ENCODE assay signal across 8 mouse cellular contexts in genomic region chr5:137530588-137531413, GRCm38 (mm10). TPM values are rescaled to one million over a fixed set of nuclear protein-coding genes. Genes with fewer than 3 reads are reported as not detected.
DNase-seq lines count a peak whose midpoint lies in the region; ATAC-seq and TF ChIP-seq lines count a peak whose summit lies in the region.

No protein-coding gene starts in this region.

- H3K4me1 ChIP-seq in forebrain, embryonic 14.5 days (ENCODE audit: control insufficient read depth, insufficient read depth, low read length) = peaks cover 10% of the 10 kb centered on the region
- H3K4me1 ChIP-seq in lung, postnatal 0 days (ENCODE audit: insufficient read depth, low read depth, low read length) = peaks cover 10% of the 10 kb centered on the region

- TF ChIP-seq POLR2A in brain, embryonic 14.5 days (IDR thresholded peaks at IDR 0.05; ENCODE audit: borderline replicate concordance, extremely low read depth, insufficient read depth, insufficient read length, poor library complexity, severe bottlenecking) = no peak

- TF ChIP-seq CTCF in brain, embryonic 14.5 days (IDR thresholded peaks at IDR 0.05; ENCODE audit: borderline replicate concordance, extremely low read depth, insufficient read depth, insufficient read length) = no peak
- no peak for TF ChIP-seq CTCF in lung, postnatal 0 days (IDR thresholded peaks at IDR 0.05)

- ATAC-seq in forebrain, embryonic 14.5 days = peak; percentile 64
- peak; percentile 38 for ATAC-seq in lung, postnatal 0 days
- ATAC-seq in megakaryocyte-erythroid progenitor cell, adult 5-6 weeks (replicated peaks; ENCODE audit: low FRiP score, low TSS enrichment, poor library complexity, severe bottlenecking) = no peak

- WGBS in forebrain, embryonic 14.5 days = under 1% methylated on average over 44 of the region's 46 CpGs
- WGBS in lung, postnatal 0 days = 1% methylated on average over 36 of the region's 46 CpGs

- H3K9ac ChIP-seq in forebrain, embryonic 14.5 days (ENCODE audit: low read length) = peak overlapping the region; percentile 98
- H3K9ac ChIP-seq in lung, postnatal 0 days (replicated peaks; ENCODE audit: low read depth) = peak overlapping the region; percentile 79

- H3K27ac ChIP-seq in forebrain, embryonic 14.5 days (ENCODE audit: low read depth, low read length) = peak overlapping the region; percentile 98
- peak overlapping the region; percentile 89 for H3K27ac ChIP-seq in lung, postnatal 0 days (ENCODE audit: low read length)

- peak overlapping the region; percentile 68 for H3K4me2 ChIP-seq in forebrain, embryonic 14.5 days (ENCODE audit: low read length)
- H3K4me2 ChIP-seq in lung, postnatal 0 days (replicated peaks; ENCODE audit: low read depth, low read length) = peak overlapping the region; percentile 92

- H3K36me3 ChIP-seq in forebrain, embryonic 14.5 days (ENCODE audit: control insufficient read depth, insufficient read depth, low read length) = peaks cover 42% of the 10 kb centered on the region
- H3K36me3 ChIP-seq in lung, postnatal 0 days (ENCODE audit: insufficient read depth, low read length) = peaks cover 21% of the 10 kb centered on the region

- peak; percentile 50 for DNase-seq in ES-CJ7 (ENCODE audit: low read depth, low spot score)
- DNase-seq in brain, embryonic 14.5 days (ENCODE audit: low read depth) = peak; percentile 98
- peak; percentile 96 for DNase-seq in forebrain, embryonic 14.5 days (ENCODE audit: low spot score)
- DNase-seq in heart, postnatal 25 days (ENCODE audit: low spot score) = peak; percentile 61
- DNase-seq in layer of hippocampus, adult 8-10 months (ENCODE audit: low spot score in 2 of 2) = peak; percentile 77 to 88
- peak; percentile 79 for DNase-seq in lung, postnatal 0 days (ENCODE audit: low spot score)
- peak; percentile 56 for DNase-seq in retina, embryonic 14.5 days (ENCODE audit: low spot score)

- H3K9me3 ChIP-seq in forebrain, embryonic 14.5 days (replicated peaks; ENCODE audit: control insufficient read depth, low read length) = no peaks in the 10 kb centered on the region
- no peaks in the 10 kb centered on the region for H3K9me3 ChIP-seq in lung, postnatal 0 days (ENCODE audit: low read length)

- TF ChIP-seq EP300 in lung, postnatal 0 days (IDR thresholded peaks at IDR 0.05) = peak; percentile 18; the same call in 1 of the 2 replicates

- peak overlapping the region; percentile 95 for H3K4me3 ChIP-seq in forebrain, embryonic 14.5 days (ENCODE audit: low read depth, low read length)
- H3K4me3 ChIP-seq in lung, postnatal 0 days (ENCODE audit: low read depth, low read length) = peak overlapping the region; percentile 75

- no peaks in the 10 kb centered on the region for H3K27me3 ChIP-seq in forebrain, embryonic 14.5 days (replicated peaks; ENCODE audit: control insufficient read depth, insufficient read depth, low read length)
- H3K27me3 ChIP-seq in lung, postnatal 0 days (replicated peaks; ENCODE audit: insufficient read depth, low read length) = no peaks in the 10 kb centered on the region

- intact Hi-C loops in heart, postnatal 25 days (cut with DNase I) = loop anchor here (1.0 to 5.0 kb wide), 5 partner anchors 20 to 226 kb away; partner anchors contain the start of gene Pop7

RNA-seq across cellular contexts. Expression of gene Epo, which starts 2.2 kb away (rescaled TPM):
- not detected in 2 replicates for polyA plus RNA-seq in brain, embryonic 14.5 days (2012; rRNA removed)
- polyA plus RNA-seq in forebrain, embryonic 14.5 days (2014; fragmentation: Nextera tagmentation; extraction: Ambion mirVana) = not detected in 2 replicates
- not detected for total RNA-seq in heart, postnatal 25 days (2021)
- not detected for total RNA-seq in layer of hippocampus, adult 8-10 months (2022)
- polyA plus RNA-seq in lung, postnatal 0 days (2015; fragmentation: Nextera tagmentation; extraction: Ambion mirVana) = not detected in 2 replicates
- not detected in 2 replicates for total RNA-seq in megakaryocyte-erythroid progenitor cell, adult 5-6 weeks (2014; fragmentation: Nextera tagmentation)
- not detected in 2 replicates for total RNA-seq in megakaryocyte-erythroid progenitor cell, adult 5-6 weeks (2017)

RNA-seq across cellular contexts. Expression of gene Gnb2, which starts 2.5 kb away (rescaled TPM):
- polyA plus RNA-seq in brain, embryonic 14.5 days (2012; rRNA removed) = 1,055 and 1,401 TPM in 2 replicates
- polyA plus RNA-seq in forebrain, embryonic 14.5 days (2014; fragmentation: Nextera tagmentation; extraction: Ambion mirVana) = 598 and 644 TPM in 2 replicates
- 100 to 1,000 TPM; 245 to 246 TPM for total RNA-seq in heart, postnatal 25 days (2021)
- total RNA-seq in layer of hippocampus, adult 8-10 months (2022) = 100 to 1,000 TPM; 572 to 587 (median 576) TPM
- 507 and 513 TPM in 2 replicates for polyA plus RNA-seq in lung, postnatal 0 days (2015; fragmentation: Nextera tagmentation; extraction: Ambion mirVana)
- total RNA-seq in megakaryocyte-erythroid progenitor cell, adult 5-6 weeks (2014; fragmentation: Nextera tagmentation) = 367 and 396 TPM in 2 replicates
- 155 and 173 TPM in 2 replicates for total RNA-seq in megakaryocyte-erythroid progenitor cell, adult 5-6 weeks (2017)

RNA-seq across cellular contexts. Expression of gene Gigyf1, which starts 12.5 kb away (rescaled TPM):
- polyA plus RNA-seq in brain, embryonic 14.5 days (2012; rRNA removed) = 56.9 and 57.9 TPM in 2 replicates
- 11.5 and 13.0 TPM in 2 replicates for polyA plus RNA-seq in forebrain, embryonic 14.5 days (2014; fragmentation: Nextera tagmentation; extraction: Ambion mirVana)
- total RNA-seq in heart, postnatal 25 days (2021) = 10 to 100 TPM; 28.6 to 29.1 TPM
- total RNA-seq in layer of hippocampus, adult 8-10 months (2022) = 10 to 100 TPM; 60.2 to 75.9 (median 65.5) TPM
- 10.6 and 12.4 TPM in 2 replicates for polyA plus RNA-seq in lung, postnatal 0 days (2015; fragmentation: Nextera tagmentation; extraction: Ambion mirVana)
- total RNA-seq in megakaryocyte-erythroid progenitor cell, adult 5-6 weeks (2014; fragmentation: Nextera tagmentation) = 19.8 and 39.2 TPM in 2 replicates
- total RNA-seq in megakaryocyte-erythroid progenitor cell, adult 5-6 weeks (2017) = 7.9 and 10.8 TPM in 2 replicates

RNA-seq across cellular contexts. Expression of gene Actl6b, which starts 22.5 kb away (rescaled TPM):
- 298 and 316 TPM in 2 replicates for polyA plus RNA-seq in brain, embryonic 14.5 days (2012; rRNA removed)
- 184 and 201 TPM in 2 replicates for polyA plus RNA-seq in forebrain, embryonic 14.5 days (2014; fragmentation: Nextera tagmentation; extraction: Ambion mirVana)
- total RNA-seq in heart, postnatal 25 days (2021) = not detected
- total RNA-seq in layer of hippocampus, adult 8-10 months (2022) = 100 to 1,000 TPM; 116 to 137 (median 125) TPM
- 0.15 TPM in 1 of 2 replicates, not detected in the other for polyA plus RNA-seq in lung, postnatal 0 days (2015; fragmentation: Nextera tagmentation; extraction: Ambion mirVana)
- total RNA-seq in megakaryocyte-erythroid progenitor cell, adult 5-6 weeks (2014; fragmentation: Nextera tagmentation) = not detected in 2 replicates
- not detected in 2 replicates for total RNA-seq in megakaryocyte-erythroid progenitor cell, adult 5-6 weeks (2017)

RNA-seq across cellular contexts. Expression of gene Pop7, which starts 28.5 kb away (rescaled TPM):
- 64.3 and 83.1 TPM in 2 replicates for polyA plus RNA-seq in brain, embryonic 14.5 days (2012; rRNA removed)
- 81.2 and 98.0 TPM in 2 replicates for polyA plus RNA-seq in forebrain, embryonic 14.5 days (2014; fragmentation: Nextera tagmentation; extraction: Ambion mirVana)
- total RNA-seq in heart, postnatal 25 days (2021) = 10 to 100 TPM; 14.8 to 15.3 TPM
- 10 to 100 TPM; 30.4 to 33.1 (median 32.4) TPM for total RNA-seq in layer of hippocampus, adult 8-10 months (2022)
- polyA plus RNA-seq in lung, postnatal 0 days (2015; fragmentation: Nextera tagmentation; extraction: Ambion mirVana) = 37.8 and 38.7 TPM in 2 replicates
- total RNA-seq in megakaryocyte-erythroid progenitor cell, adult 5-6 weeks (2014; fragmentation: Nextera tagmentation) = 51.2 and 51.5 TPM in 2 replicates
- 26.6 and 34.2 TPM in 2 replicates for total RNA-seq in megakaryocyte-erythroid progenitor cell, adult 5-6 weeks (2017)
